Mouse (Mus musculus): Measurements from ENCODE around the gene Aaas.
A peak's percentile ranks its signal among the peaks of the same experiment; 100 is the strongest.
"Not testable (repeated sequence)": the region's sequence is repeated elsewhere in the genome, so short reads cannot be mapped to it uniquely, and the experiment has no call there.

Gene Aaas

GRCm38 (mm10) chr15:102358126-102358525 lies 7.6 kb upstream of the Aaas start:
- no peak for DNase-seq (ENCODE audit: extremely low read depth, insufficient read length, low spot score)

GRCm38 (mm10) chr15:102356501-102357325 lies 6.1 kb upstream of the Aaas start:
- no peak for DNase-seq (ENCODE audit: extremely low read depth, insufficient read length, low spot score)

GRCm38 (mm10) chr15:102355871-102356441 lies 5.4 kb upstream of the Aaas start:
- no peak for DNase-seq (ENCODE audit: extremely low read depth, insufficient read length, low spot score)

- DNase-seq (ENCODE audit: extremely low read depth, insufficient read length, low spot score): no peak
These were observed 4.7 kb upstream of the Aaas start for GRCm38 (mm10) chr15:102355134-102355870.

- DNase-seq (ENCODE audit: extremely low read depth, insufficient read length, low spot score): no peak
These were observed 3.4 kb upstream of the Aaas start for GRCm38 (mm10) chr15:102353986-102354385.

GRCm38 (mm10) chr15:102352177-102352576 lies 1.6 kb upstream of the Aaas start:
- DNase-seq (ENCODE audit: extremely low read depth, insufficient read length, low spot score): no peak

- DNase-seq (ENCODE audit: extremely low read depth, insufficient read length, low spot score): no peak
These were observed 346 bp upstream of the Aaas start for GRCm38 (mm10) chr15:102350942-102351291.

- peak; percentile 60 for DNase-seq (ENCODE audit: extremely low read depth, insufficient read length, low spot score)
These were observed 4.1 kb downstream of the Aaas start for GRCm38 (mm10) chr15:102346444-102346843.

GRCm38 (mm10) chr15:102344490-102344889 lies 6.1 kb downstream of the Aaas start:
- no peak for DNase-seq (ENCODE audit: extremely low read depth, insufficient read length, low spot score)

- peak; percentile 32 for DNase-seq (ENCODE audit: extremely low read depth, insufficient read length, low spot score)
These were observed 9.0 kb downstream of the Aaas start for GRCm38 (mm10) chr15:102341580-102341979.

GRCm38 (mm10) chr15:102339612-102340011 lies 11.0 kb downstream of the Aaas start:
- no peak for DNase-seq (ENCODE audit: extremely low read depth, insufficient read length, low spot score)

GRCm38 (mm10) chr15:102336946-102337345 lies 13.6 kb downstream of the Aaas start:
- no peak for DNase-seq (ENCODE audit: extremely low read depth, insufficient read length, low spot score)

GRCm38 (mm10) chr15:102335925-102336324 lies 14.6 kb downstream of the Aaas start:
- not testable (repeated sequence) for DNase-seq (ENCODE audit: extremely low read depth, insufficient read length, low spot score)

GRCm38 (mm10) chr15:102335254-102335653 lies 15.3 kb downstream of the Aaas start:
- no peak for DNase-seq (ENCODE audit: extremely low read depth, insufficient read length, low spot score)

GRCm38 (mm10) chr15:102331610-102332015 lies 19.0 kb downstream of the Aaas start, which contains the start of gene Myg1:
Gene Myg1 (plus strand): TSS chr15:102331709.
- peak; percentile 86 for DNase-seq (ENCODE audit: extremely low read depth, insufficient read length, low spot score)

GRCm38 (mm10) chr15:102326892-102327291 lies 23.7 kb downstream of the Aaas start:
- no peak for DNase-seq (ENCODE audit: extremely low read depth, insufficient read length, low spot score)

- DNase-seq (ENCODE audit: extremely low read depth, insufficient read length, low spot score): peak; percentile 84
These were observed 24.5 kb downstream of the Aaas start, which contains the start of gene Pfdn5 for GRCm38 (mm10) chr15:102326022-102326576. Gene Pfdn5 (plus strand): TSS chr15:102326116.

- DNase-seq (ENCODE audit: extremely low read depth, insufficient read length, low spot score): peak; percentile 44
These were observed 25.7 kb downstream of the Aaas start for GRCm38 (mm10) chr15:102324654-102325473.

- DNase-seq (ENCODE audit: extremely low read depth, insufficient read length, low spot score): peak; percentile 20
These were observed 34.3 kb downstream of the Aaas start for GRCm38 (mm10) chr15:102316263-102316662.

- DNase-seq (ENCODE audit: extremely low read depth, insufficient read length, low spot score): no peak
These were observed 35.3 kb downstream of the Aaas start for GRCm38 (mm10) chr15:102315292-102315691.

Data from 3134 (cell line).